Mouse (Mus musculus): Measurements from ENCODE around the gene Zfyve19.

GRCm38 (mm10) chr2:119163135-119163534, 45.3 kb upstream of the Zfyve19 start:
- TF ChIP-seq POLR2A (IDR thresholded peaks at IDR 0.05; ENCODE audit: insufficient read length, low read depth) (no peak), MAX (IDR thresholded peaks at IDR 0.05; ENCODE audit: low read depth) (no peak), POLR2AphosphoS2 (IDR thresholded peaks at IDR 0.05; ENCODE audit: insufficient read length, low read depth) (no peak), TCF12 (IDR thresholded peaks at IDR 0.05; ENCODE audit: insufficient read depth, poor library complexity, severe bottlenecking) (no peak), CEBPB (IDR thresholded peaks at IDR 0.05; ENCODE audit: insufficient read depth, poor library complexity, severe bottlenecking) (no peak), E2F4 (IDR thresholded peaks at IDR 0.05; ENCODE audit: insufficient read depth) (no peak), USF1 (IDR thresholded peaks at IDR 0.05; ENCODE audit: low read depth) (no peak), MYOG (IDR thresholded peaks at IDR 0.05; ENCODE audit: control insufficient read depth in 1 of 3, insufficient read depth in 1 of 3, insufficient read length in 2 of 3, low read depth in 2 of 3) (no peak), TCF3 (IDR thresholded peaks at IDR 0.05; ENCODE audit: insufficient read length, low read depth) (no peak), REST (IDR thresholded peaks at IDR 0.05; ENCODE audit: insufficient read depth, insufficient read length) (no peak)

Measured in myocyte (in vitro differentiated cells).